Mouse (Mus musculus) ES-Bruce4 (cell line): ENCODE results near the gene Id2.

Experiments used
- CTCF ChIP-seq: IDR thresholded peaks from one replicate; pipeline ENCODE4 v1.8.1; 2011; ENCODE audit warnings: low read depth, low read length
- POLR2A ChIP-seq: IDR thresholded peaks from one replicate; pipeline ENCODE4 v1.8.1; 2011; ENCODE audit warnings: low read length; ENCODE audit not compliant: insufficient read depth

- no peak for TF ChIP-seq POLR2A
- no peak for TF ChIP-seq CTCF
Observed at GRCm38 (mm10) chr12:25098161-25098550, 1.2 kb upstream of the Id2 start.
